Mouse (Mus musculus) spleen, adult 2 months (tissue): ENCODE results near the gene Eif2b3. TPM values are rescaled to one million over a fixed set of nuclear protein-coding genes. Genes with fewer than 3 reads are reported as not detected.

Experiments used
- DNase-seq, 2 experiments: peaks; one replicate each; pipeline versions ENCODE4 v3.0.0 to v3.0.0-alpha.2; 2012 to 2021; ENCODE audit warnings: low spot score in 2 of 2, low read depth in 1 of 2
- H3K27ac ChIP-seq: fragments of 200-500 bp; 2 replicates; pipeline ENCODE4 v1.5.1; 2012; ENCODE audit warnings: low read length, inconsistent platforms; ENCODE audit not compliant: insufficient read depth
- H3K27me3 ChIP-seq: fragments of 200-500 bp; 2 replicates; pipeline ENCODE4 v1.6.1; 2012; ENCODE audit warnings: mild to moderate bottlenecking, moderate library complexity, low read length, inconsistent platforms; ENCODE audit not compliant: control insufficient read depth, insufficient read depth
- H3K36me3 ChIP-seq: fragments of 200-500 bp; 2 replicates; pipeline ENCODE4 v1.6.1; 2012; ENCODE audit warnings: mild to moderate bottlenecking, low read length, inconsistent platforms; ENCODE audit not compliant: control insufficient read depth, insufficient read depth
- H3K4me1 ChIP-seq: fragments of 200-500 bp; 2 replicates; pipeline ENCODE4 v1.6.1; 2011; ENCODE audit warnings: inconsistent platforms; ENCODE audit not compliant: control insufficient read depth, insufficient read depth, insufficient read length
- H3K4me3 ChIP-seq: fragments of 200-500 bp; 2 replicates; pipeline ENCODE4 v1.5.1; 2011; ENCODE audit warnings: mild to moderate bottlenecking, inconsistent platforms; ENCODE audit not compliant: insufficient read depth, insufficient read length; ENCODE audit errors: extremely low read depth
- CTCF ChIP-seq: fragments of 200-500 bp; IDR thresholded peaks from 2 replicates; pipeline ENCODE4 v1.5.1; 2011; ENCODE audit warnings: mild to moderate bottlenecking, inconsistent platforms; ENCODE audit not compliant: insufficient read depth, insufficient read length, insufficient replicate concordance; ENCODE audit errors: extremely low read depth
- POLR2A ChIP-seq: fragments of 200-500 bp; IDR thresholded peaks from 2 replicates; pipeline ENCODE4 v1.6.1; 2011; ENCODE audit warnings: low read depth, low read length, inconsistent platforms
- WGBS: fragments of 180-500 bp; shearing (Covaris S2); methylation state at CpG from one replicate; pipeline ENCODE4 v1.1.7; 2018; 5-methylcytosine and 5-hydroxymethylcytosine counted together
- polyA plus RNA-seq: library from polyadenylated mRNA; depleted of rRNA; stranded (reverse); fragments of >200 nt; gene quantifications from 2 replicates; pipeline ENCODE4 v1.2.3, GENCODE M21; 2012

Eif2b3 gene
- polyA plus RNA-seq, 1 experiment = 3.6 TPM

DNA sequence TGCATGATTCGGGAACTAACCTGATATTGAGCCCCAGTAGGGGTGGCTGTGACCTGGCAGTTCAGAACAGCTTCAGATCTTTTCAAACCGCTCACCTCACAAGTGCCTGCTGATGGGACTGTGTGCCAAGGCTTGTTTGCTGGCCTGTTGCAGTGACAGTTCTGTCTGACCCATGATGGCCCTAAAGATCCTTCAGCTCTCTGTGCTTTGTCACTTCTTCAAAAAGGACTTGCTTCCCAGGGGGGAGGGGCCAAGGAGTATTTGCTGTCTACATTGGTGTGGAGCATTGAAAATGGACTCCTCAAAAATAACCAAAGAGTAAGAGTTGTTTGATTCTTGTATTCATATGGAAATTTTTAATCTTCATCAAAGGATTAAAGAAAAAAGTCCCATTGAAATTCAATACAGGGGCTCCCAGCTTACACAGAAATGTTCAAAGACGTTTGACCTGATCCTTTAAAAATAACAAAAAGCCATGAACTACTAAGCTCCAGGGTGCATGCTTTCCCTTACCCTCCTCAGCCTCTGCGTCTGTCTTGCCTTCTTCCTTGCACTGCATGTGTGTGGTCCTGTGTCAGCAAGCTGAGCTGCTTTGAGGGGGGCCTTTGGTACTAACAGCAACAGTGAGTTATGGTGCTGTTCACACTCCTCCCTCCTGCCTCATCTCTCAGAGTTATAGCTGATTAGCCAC, 43.6 kb downstream of the Eif2b3 start:
- peaks cover 12% of the 10 kb centered on the region for H3K36me3 ChIP-seq
- 89% methylated on average over 4 of the region's 4 CpGs for whole genome bisulfite sequencing

DNA sequence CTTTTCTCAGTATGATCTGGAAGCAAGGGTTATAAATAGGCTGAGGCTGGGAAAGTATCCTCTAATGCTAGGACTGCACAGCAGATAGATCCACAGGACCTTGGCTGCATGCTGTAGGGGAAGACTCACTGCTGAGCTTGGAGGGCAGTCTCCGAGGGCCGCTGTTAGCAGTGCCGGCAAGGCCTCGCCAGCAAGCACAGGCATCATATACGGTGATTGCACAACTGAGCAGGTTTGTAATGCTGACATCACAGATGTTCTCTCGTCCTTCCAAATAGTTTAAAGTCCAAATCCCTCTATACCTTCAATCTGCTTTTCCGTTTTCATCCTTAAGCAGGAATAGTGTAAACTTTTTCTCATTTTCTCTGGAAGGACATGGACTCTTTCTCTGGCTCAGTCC, 48.8 kb downstream of the Eif2b3 start:
- WGBS = 98% methylated on average over 7 of the region's 7 CpGs
- no peak overlapping the region for H3K4me3 ChIP-seq
- H3K36me3 ChIP-seq = peaks cover 20% of the 10 kb centered on the region
- H3K27me3 ChIP-seq = no peaks in the 10 kb centered on the region
- TF ChIP-seq POLR2A (no peak), CTCF (no peak)
- no peak overlapping the region for H3K27ac ChIP-seq
- H3K4me1 ChIP-seq = no peaks in the 10 kb centered on the region
- DNase-seq = no peak

More for the DNA sequence above, 43.6 kb downstream of the Eif2b3 start:
- DNase-seq = no peak
- Histone ChIP-seq H3K4me1 (no peaks in the 10 kb centered on the region), H3K27me3 (no peaks in the 10 kb centered on the region), H3K4me3 (no peak overlapping the region), H3K27ac (no peak overlapping the region)
- TF ChIP-seq CTCF (no peak), POLR2A (no peak)

DNA sequence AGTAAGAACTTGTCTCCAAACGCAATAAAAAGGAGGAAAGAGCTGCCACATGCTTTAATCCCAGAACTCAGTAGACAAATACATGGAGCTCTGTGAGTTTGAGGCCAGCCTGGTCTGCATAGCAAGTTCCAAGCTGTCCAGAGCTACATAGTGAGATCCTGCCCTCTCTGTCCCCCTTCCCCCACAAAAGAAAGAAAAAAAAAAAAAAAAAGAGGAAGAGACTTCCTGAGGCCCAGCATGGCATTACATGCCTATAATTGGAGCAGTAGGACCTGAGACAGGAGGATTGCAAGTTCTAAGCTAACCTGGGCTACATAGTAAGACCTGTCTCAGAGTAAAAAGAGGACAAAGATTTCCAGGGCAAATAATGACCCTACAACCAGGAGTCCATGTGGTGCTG, 50.4 kb downstream of the Eif2b3 start:
- H3K36me3 ChIP-seq = peaks cover 23% of the 10 kb centered on the region
- H3K4me3 ChIP-seq = no peak overlapping the region
- TF ChIP-seq CTCF (no peak), POLR2A (no peak)
- no peaks in the 10 kb centered on the region for H3K4me1 ChIP-seq
- WGBS = 97% methylated on average over 1 of the region's 1 CpGs
- H3K27ac ChIP-seq = no peak overlapping the region
- no peaks in the 10 kb centered on the region for H3K27me3 ChIP-seq
- DNase-seq = no peak

DNA sequence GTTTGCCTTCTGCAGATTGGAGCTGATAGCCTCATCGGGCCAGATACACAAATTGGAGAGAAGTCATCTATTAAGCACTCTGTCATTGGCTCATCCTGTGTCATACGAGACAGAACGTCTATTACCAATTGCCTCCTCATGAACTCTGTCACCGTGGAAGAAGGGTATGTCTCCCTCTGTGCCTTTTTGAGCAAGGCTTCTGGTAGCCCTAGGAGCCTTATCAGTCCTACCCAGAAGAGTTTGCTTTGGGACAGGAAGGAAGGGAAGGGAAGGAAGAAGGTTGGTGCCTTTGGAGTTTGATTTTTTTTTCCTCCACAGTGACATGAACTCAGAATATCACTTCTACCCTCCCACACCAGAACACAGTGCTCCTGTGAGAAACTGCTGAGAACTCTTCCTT, 51.4 kb downstream of the Eif2b3 start:
- 75% methylated on average over 4 of the region's 4 CpGs for WGBS
- Histone ChIP-seq H3K36me3 (peaks cover 20% of the 10 kb centered on the region), H3K4me1 (no peaks in the 10 kb centered on the region), H3K27me3 (no peaks in the 10 kb centered on the region), H3K4me3 (no peak overlapping the region), H3K27ac (no peak overlapping the region)
- TF ChIP-seq CTCF = no peak
- TF ChIP-seq POLR2A = no peak
- DNase-seq = no peak

DNA sequence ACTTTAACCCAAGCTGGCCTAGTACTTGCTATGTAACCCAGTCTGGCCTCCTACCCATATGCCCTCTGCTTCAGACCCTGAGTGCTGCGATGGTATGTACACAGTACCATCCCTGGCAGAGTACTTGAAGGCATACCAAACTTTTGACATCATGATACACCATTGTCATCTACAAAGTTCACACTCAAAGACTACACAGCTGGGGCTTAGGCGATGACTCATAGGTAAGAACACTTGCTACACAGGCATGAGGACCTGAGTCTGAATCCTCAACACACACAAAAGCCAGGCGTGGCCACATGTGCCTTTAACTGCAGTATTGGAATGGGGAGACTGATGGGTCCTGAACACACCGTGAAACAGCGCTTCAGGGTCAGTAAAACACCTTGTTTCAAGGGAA, 52.0 kb downstream of the Eif2b3 start:
- Histone ChIP-seq H3K4me1 (no peaks in the 10 kb centered on the region), H3K4me3 (no peak overlapping the region), H3K27me3 (no peaks in the 10 kb centered on the region), H3K27ac (no peak overlapping the region), H3K36me3 (peaks cover 17% of the 10 kb centered on the region)
- DNase-seq = no peak
- no peak for TF ChIP-seq CTCF
- no peak for TF ChIP-seq POLR2A
- WGBS = 96% methylated on average over 5 of the region's 5 CpGs

DNA sequence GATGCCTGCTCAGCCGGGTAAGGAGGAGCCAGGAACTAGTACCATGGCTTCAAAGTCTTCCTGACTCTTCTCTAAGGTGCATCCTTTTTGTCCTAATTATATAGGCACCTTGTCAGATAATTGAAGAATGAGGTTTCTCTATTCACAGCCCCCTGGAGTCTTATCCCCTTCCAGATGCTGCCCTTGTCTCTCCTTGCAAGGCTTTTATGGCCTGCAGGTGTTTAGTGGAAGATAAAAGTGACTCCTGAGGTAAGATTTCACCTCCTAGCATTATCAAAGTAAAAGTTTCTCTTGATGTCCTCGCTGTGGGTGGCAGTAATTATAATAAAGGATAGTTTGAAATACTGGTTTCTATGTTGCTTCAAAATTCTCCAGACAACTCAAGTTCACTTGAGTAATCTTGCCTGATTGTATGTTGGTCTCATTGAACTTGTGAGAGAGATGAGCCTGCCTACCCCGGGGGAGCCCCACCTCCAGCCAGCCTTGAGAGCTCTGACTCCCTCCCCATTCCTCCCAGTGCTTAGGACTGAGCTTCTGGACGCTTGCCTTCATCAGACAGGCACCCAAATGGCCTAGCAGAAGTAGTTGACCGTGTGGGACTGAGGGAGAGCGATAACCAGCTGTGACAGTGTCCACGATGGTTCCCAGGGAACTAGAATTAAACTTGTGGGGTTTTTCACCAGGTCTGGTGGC, 68.9 kb downstream of the Eif2b3 start:
- TF ChIP-seq CTCF (no peak), POLR2A (no peak)
- Histone ChIP-seq H3K36me3 (0 out of 2 replicates have a peak, but pooled peaks cover 2% of the 10 kb centered on the region), H3K27me3 (no peaks in the 10 kb centered on the region), H3K4me1 (no peaks in the 10 kb centered on the region), H3K4me3 (no peak overlapping the region), H3K27ac (no peak overlapping the region)
- no peak for DNase-seq
- WGBS = 88% methylated on average over 7 of the region's 7 CpGs

DNA sequence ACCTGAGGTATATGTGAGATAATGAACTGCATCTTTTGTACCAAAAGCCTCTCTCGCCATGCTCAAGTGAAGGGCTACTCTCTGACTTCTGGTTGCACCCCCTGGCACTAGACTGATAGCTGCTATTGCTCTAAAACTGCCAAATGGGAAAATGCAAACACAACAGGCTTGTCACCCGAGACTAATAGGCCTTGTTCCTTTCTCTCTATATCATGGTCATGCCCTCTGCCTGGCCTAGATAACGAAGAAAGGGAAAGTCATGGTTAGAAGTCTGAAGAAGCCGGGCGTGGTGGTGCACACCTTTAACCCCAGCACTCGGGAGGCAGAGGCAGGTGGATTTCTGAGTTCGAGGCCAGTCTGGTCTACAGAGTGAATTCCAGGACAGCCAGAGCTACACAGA, 71.4 kb downstream of the Eif2b3 start:
- Histone ChIP-seq H3K4me3 (no peak overlapping the region), H3K27ac (no peak overlapping the region), H3K36me3 (0 out of 2 replicates have a peak, but pooled peaks cover 2% of the 10 kb centered on the region), H3K4me1 (no peaks in the 10 kb centered on the region), H3K27me3 (0 out of 2 replicates have a peak, but pooled peaks cover under 1% of the 10 kb centered on the region)
- TF ChIP-seq CTCF (no peak), POLR2A (no peak)
- 84% methylated on average over 7 of the region's 7 CpGs for WGBS
- no peak for DNase-seq
